Mouse (Mus musculus) spleen, adult 2 months (tissue): ENCODE measurements at regions not wholly inside any gene's neighbourhood (a gene's known extent, or its start where the extent isn't known, plus 50 kb on each side); places are given as distances from the start of the nearest gene placed in this dataset.

Source experiments
- CTCF ChIP-seq: fragments of 200-500 bp; IDR thresholded peaks from 2 replicates; pipeline ENCODE4 v1.5.1; 2011; ENCODE audit warnings: mild to moderate bottlenecking, inconsistent platforms; ENCODE audit not compliant: insufficient read depth, insufficient read length, insufficient replicate concordance; ENCODE audit errors: extremely low read depth
- POLR2A ChIP-seq: fragments of 200-500 bp; IDR thresholded peaks from 2 replicates; pipeline ENCODE4 v1.6.1; 2011; ENCODE audit warnings: low read depth, low read length, inconsistent platforms

GRCm38 (mm10) chr5:4561661-4562060 lies 196.2 kb downstream of the Fzd1 start:
- TF ChIP-seq CTCF = no peak
- no peak for TF ChIP-seq POLR2A
